Mouse (Mus musculus): Measurements from ENCODE around the gene Scube1.

GRCm38 (mm10) chr15:83594513-83595363 is 130.1 kb downstream of the Scube1 start, which contains the start of gene Ttll12:
- TF ChIP-seq EP300 (IDR thresholded peaks at IDR 0.05; ENCODE audit: low read depth) = no peak
- TF ChIP-seq CTCF (IDR thresholded peaks at IDR 0.05; ENCODE audit: low read depth) = no peak
